Mouse (Mus musculus) myocyte (in vitro differentiated cells): Measurements from ENCODE around the gene Mdc1. TPM values are rescaled to one million over a fixed set of nuclear protein-coding genes. Genes with fewer than 3 reads are reported as not detected.

ENCODE experiments used
- H3K27me3 ChIP-seq: one replicate; pipeline ENCODE4 v1.6.1; 2011; ENCODE audit not compliant: control insufficient read depth, insufficient read depth, insufficient read length
- H3K36me3 ChIP-seq: one replicate; pipeline ENCODE4 v1.6.1; 2011; ENCODE audit not compliant: control insufficient read depth, insufficient read depth
- H3K4me2 ChIP-seq: one replicate; pipeline ENCODE4 v1.6.1; 2011; ENCODE audit warnings: low read depth, control low read depth
- H3K4me3 ChIP-seq: one replicate; pipeline ENCODE4 v1.5.1; 2011; ENCODE audit warnings: mild to moderate bottlenecking, control low read depth, moderate library complexity
- H3K79me2 ChIP-seq: one replicate; pipeline ENCODE4 v1.6.1; 2011; ENCODE audit not compliant: control insufficient read depth, insufficient read depth
- H3ac ChIP-seq: one replicate; pipeline ENCODE4 v1.6.1; 2011; ENCODE audit not compliant: control insufficient read depth, insufficient read length
- CEBPB ChIP-seq: IDR thresholded peaks from 2 replicates; pipeline ENCODE4 v1.6.1; 2011; ENCODE audit warnings: mild to moderate bottlenecking, moderate library complexity; ENCODE audit not compliant: poor library complexity, insufficient read depth, severe bottlenecking
- E2F4 ChIP-seq: IDR thresholded peaks from one replicate; pipeline ENCODE4 v1.6.1; 2011; ENCODE audit warnings: mild to moderate bottlenecking, control low read depth, moderate library complexity; ENCODE audit not compliant: insufficient read depth
- MAX ChIP-seq: IDR thresholded peaks from one replicate; pipeline ENCODE4 v1.6.1; 2011; ENCODE audit warnings: low read depth, mild to moderate bottlenecking, control low read depth
- MYOD1 ChIP-seq, 3 experiments: IDR thresholded peaks; one replicate each; pipeline ENCODE4 v1.6.1; 2011; ENCODE audit warnings: control low read depth in 2 of 3, low read depth in 2 of 3, mild to moderate bottlenecking in 2 of 3, moderate library complexity in 1 of 3; ENCODE audit not compliant: insufficient read length in 2 of 3, control insufficient read depth in 1 of 3
- MYOG ChIP-seq, 3 experiments: IDR thresholded peaks; one replicate each; pipeline ENCODE4 v1.6.1; 2011; ENCODE audit warnings: control low read depth in 2 of 3, low read depth in 2 of 3, mild to moderate bottlenecking in 2 of 3; ENCODE audit not compliant: insufficient read length in 2 of 3, control insufficient read depth in 1 of 3, insufficient read depth in 1 of 3
- POLR2A ChIP-seq: IDR thresholded peaks from one replicate; pipeline ENCODE4 v1.6.1; 2011; ENCODE audit warnings: low read depth, mild to moderate bottlenecking, control low read depth, moderate library complexity; ENCODE audit not compliant: insufficient read length
- POLR2AphosphoS2 ChIP-seq: IDR thresholded peaks from one replicate; pipeline ENCODE4 v1.6.1; 2011; ENCODE audit warnings: low read depth, control low read depth; ENCODE audit not compliant: insufficient read length
- REST ChIP-seq: IDR thresholded peaks from one replicate; pipeline ENCODE4 v1.6.1; 2011; ENCODE audit warnings: mild to moderate bottlenecking, control low read depth, moderate library complexity; ENCODE audit not compliant: insufficient read depth, insufficient read length
- SRF ChIP-seq: IDR thresholded peaks from one replicate; pipeline ENCODE4 v1.6.1; 2011; ENCODE audit warnings: low read depth; ENCODE audit not compliant: control insufficient read depth, insufficient read length
- TCF12 ChIP-seq: IDR thresholded peaks from one replicate; pipeline ENCODE4 v1.6.1; 2011; ENCODE audit warnings: mild to moderate bottlenecking, control low read depth; ENCODE audit not compliant: poor library complexity, insufficient read depth, severe bottlenecking
- TCF3 ChIP-seq: IDR thresholded peaks from one replicate; pipeline ENCODE4 v1.6.1; 2011; ENCODE audit warnings: low read depth, control low read depth; ENCODE audit not compliant: insufficient read length
- USF1 ChIP-seq: IDR thresholded peaks from one replicate; pipeline ENCODE4 v1.6.1; 2011; ENCODE audit warnings: low read depth, mild to moderate bottlenecking, control low read depth, moderate library complexity
- polyA plus RNA-seq: library from polyadenylated mRNA; unstranded; fragments of >200 nt; fragmentation: generic; extraction: Trizol; gene quantifications from one replicate; pipeline ENCODE4 v1.2.1, GENCODE M21; 2012; ENCODE audit warnings: missing spikeins

Mdc1 gene
- polyA plus RNA-seq, 1 experiment = 7.0 TPM

DNA sequence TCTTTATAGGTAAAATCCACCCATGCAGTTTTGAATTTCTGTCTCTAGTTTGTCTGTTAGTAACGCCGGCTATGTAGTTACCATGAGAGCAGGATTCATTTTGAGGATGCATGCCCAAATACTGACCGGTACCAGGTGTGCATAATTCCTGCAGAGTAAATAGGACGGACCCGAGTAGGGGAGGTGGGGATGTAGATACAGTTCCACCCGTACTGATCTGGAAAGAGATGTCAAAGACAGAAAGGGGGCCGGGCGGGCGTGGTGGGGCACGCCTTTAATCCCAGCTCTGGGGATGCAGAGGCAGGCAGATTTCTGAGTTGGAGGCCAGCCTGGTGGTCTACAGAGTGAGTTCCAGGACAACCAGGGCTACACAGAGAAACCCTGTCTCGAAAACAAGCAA, 691 bp downstream of the Mdc1 start:
- H3K79me2 ChIP-seq = peaks cover 28% of the 10 kb centered on the region
- no peak for TF ChIP-seq CEBPB
- no peak for TF ChIP-seq MAX
- no peak for TF ChIP-seq POLR2A
- no peak for TF ChIP-seq SRF
- no peak for TF ChIP-seq TCF12
- no peak for TF ChIP-seq REST
- no peak for TF ChIP-seq USF1
- no peak for TF ChIP-seq MYOD1 (IDR thresholded peaks at IDR 0.05; ENCODE audit: control insufficient read depth in 1 of 3, insufficient read length in 2 of 3, low read depth in 2 of 3)
- TF ChIP-seq POLR2AphosphoS2 = no peak
- no peak for TF ChIP-seq TCF3
- TF ChIP-seq E2F4 = no peak
- TF ChIP-seq MYOG (IDR thresholded peaks at IDR 0.05; ENCODE audit: control insufficient read depth in 1 of 3, insufficient read depth in 1 of 3, insufficient read length in 2 of 3, low read depth in 2 of 3) = no peak
- peak overlapping the region; percentile 86 for H3K4me2 ChIP-seq
- peaks cover 8% of the 10 kb centered on the region for H3K36me3 ChIP-seq
- H3ac ChIP-seq = no peak overlapping the region
- peak overlapping the region; percentile 64 for H3K4me3 ChIP-seq
- H3K27me3 ChIP-seq = no peaks in the 10 kb centered on the region

DNA sequence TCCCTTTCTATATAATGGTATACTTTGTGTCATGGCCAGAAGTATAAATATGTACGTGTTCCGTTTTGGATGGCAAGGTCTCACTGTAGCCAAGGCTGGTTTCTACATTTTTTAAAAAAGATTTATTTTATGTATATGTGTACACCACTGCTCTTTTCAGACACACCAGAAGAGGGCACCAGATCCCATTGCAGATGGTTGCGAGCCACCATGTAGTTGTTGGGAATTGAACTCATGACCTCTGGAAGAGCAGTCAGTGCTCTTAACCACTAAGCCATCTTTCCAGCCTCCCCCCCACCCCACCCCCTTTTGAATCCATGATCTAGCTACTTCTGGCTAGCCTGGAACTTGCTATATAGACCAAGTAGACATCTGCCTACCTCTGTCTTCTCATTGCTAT, 2.2 kb downstream of the Mdc1 start:
- TF ChIP-seq USF1 (no peak), TCF3 (no peak), MAX (no peak), POLR2AphosphoS2 (no peak), CEBPB (no peak), MYOG (IDR thresholded peaks at IDR 0.05; ENCODE audit: control insufficient read depth in 1 of 3, insufficient read depth in 1 of 3, insufficient read length in 2 of 3, low read depth in 2 of 3) (no peak), SRF (no peak), E2F4 (no peak), POLR2A (no peak), MYOD1 (IDR thresholded peaks at IDR 0.05; ENCODE audit: control insufficient read depth in 1 of 3, insufficient read length in 2 of 3, low read depth in 2 of 3) (no peak), TCF12 (no peak), REST (no peak)
- H3K79me2 ChIP-seq = peaks cover 18% of the 10 kb centered on the region
- no peak overlapping the region for H3K4me3 ChIP-seq
- H3K27me3 ChIP-seq = no peaks in the 10 kb centered on the region
- no peak overlapping the region for H3ac ChIP-seq
- peaks cover 10% of the 10 kb centered on the region for H3K36me3 ChIP-seq
- no peak overlapping the region for H3K4me2 ChIP-seq

DNA sequence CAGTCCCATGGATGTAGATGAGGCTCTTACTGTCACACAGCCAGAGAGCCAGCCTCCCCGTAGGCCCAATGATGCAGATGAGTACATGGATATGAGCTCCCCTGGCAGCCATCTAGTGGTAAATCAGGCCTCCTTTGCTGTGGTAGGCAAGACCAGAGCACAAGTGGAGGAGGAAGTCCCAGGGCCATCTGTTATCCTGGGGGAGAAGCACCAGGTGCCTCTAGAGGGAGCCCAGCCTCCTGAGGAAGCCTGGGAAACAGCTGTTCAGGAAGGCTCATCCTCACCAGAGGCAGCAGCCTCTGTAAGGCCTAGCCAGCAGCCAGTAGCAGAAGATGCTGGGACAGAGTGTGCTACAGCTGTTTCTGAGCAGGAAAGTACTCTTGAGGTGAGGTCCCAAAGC, 6.8 kb downstream of the Mdc1 start:
- no peak overlapping the region for H3K4me3 ChIP-seq
- H3K36me3 ChIP-seq = peaks cover 26% of the 10 kb centered on the region
- TF ChIP-seq MYOD1 (IDR thresholded peaks at IDR 0.05; ENCODE audit: control insufficient read depth in 1 of 3, insufficient read length in 2 of 3, low read depth in 2 of 3) (peak in 2 of 3 experiments; percentile 57 to 64), POLR2AphosphoS2 (no peak), TCF12 (no peak), CEBPB (no peak), MYOG (IDR thresholded peaks at IDR 0.05; ENCODE audit: control insufficient read depth in 1 of 3, insufficient read depth in 1 of 3, insufficient read length in 2 of 3, low read depth in 2 of 3) (peak; percentile 48 to 69 (median 56))
- H3K27me3 ChIP-seq = no peaks in the 10 kb centered on the region
- H3K4me2 ChIP-seq = no peak overlapping the region
- H3ac ChIP-seq = no peak overlapping the region
- H3K79me2 ChIP-seq = peaks cover 2% of the 10 kb centered on the region

DNA sequence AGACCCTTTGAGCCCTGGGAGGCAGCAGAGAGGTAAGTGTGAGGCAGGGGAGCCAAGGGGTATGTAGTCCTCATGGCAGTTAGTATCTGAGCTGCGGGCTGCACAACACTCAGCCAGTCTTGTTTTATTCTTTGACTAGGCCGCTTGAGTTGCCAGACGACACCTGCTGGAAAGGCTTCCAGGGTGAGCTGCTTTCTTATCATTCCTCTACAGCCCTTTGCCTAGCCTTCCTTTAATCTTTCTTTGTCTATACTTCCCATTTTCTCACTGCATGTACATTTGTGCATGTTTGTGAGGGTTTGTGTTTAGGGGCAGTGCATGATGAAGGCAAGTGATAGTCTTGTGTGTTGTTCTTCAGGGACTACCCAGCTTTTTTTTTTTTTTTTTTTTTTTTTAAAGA, 9.7 kb downstream of the Mdc1 start:
- no peak overlapping the region for H3K4me2 ChIP-seq
- H3K27me3 ChIP-seq = no peaks in the 10 kb centered on the region
- H3K79me2 ChIP-seq = no peaks in the 10 kb centered on the region
- H3K4me3 ChIP-seq = no peak overlapping the region
- no peak for TF ChIP-seq REST
- TF ChIP-seq SRF = no peak
- no peak for TF ChIP-seq MAX
- no peak for TF ChIP-seq USF1
- no peak for TF ChIP-seq MYOD1 (IDR thresholded peaks at IDR 0.05; ENCODE audit: control insufficient read depth in 1 of 3, insufficient read length in 2 of 3, low read depth in 2 of 3)
- no peak for TF ChIP-seq MYOG (IDR thresholded peaks at IDR 0.05; ENCODE audit: control insufficient read depth in 1 of 3, insufficient read depth in 1 of 3, insufficient read length in 2 of 3, low read depth in 2 of 3)
- no peak for TF ChIP-seq POLR2AphosphoS2
- TF ChIP-seq TCF3 = no peak
- no peak for TF ChIP-seq TCF12
- no peak for TF ChIP-seq CEBPB
- no peak for TF ChIP-seq E2F4
- no peak for TF ChIP-seq POLR2A
- H3K36me3 ChIP-seq = peaks cover 17% of the 10 kb centered on the region
- no peak overlapping the region for H3ac ChIP-seq

DNA sequence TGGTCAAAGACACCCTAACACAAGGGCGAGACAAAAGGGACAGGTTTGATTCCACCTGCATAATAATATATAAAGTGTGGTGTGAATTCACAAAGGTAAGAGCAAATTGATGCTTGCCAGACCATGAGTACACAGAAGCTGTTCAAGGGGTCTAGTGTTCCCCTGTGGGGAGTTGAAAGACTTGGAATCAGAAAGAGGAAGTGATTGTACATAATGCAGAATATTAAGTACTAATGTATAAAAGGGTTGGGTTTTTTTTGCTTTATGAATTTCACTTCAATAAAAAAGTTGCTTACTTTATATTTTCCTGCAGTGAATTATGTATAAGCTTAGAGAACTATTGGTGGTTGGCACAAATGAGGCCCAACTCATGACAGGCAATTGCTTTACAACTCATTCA, 18.1 kb downstream of the Mdc1 start:
- Histone ChIP-seq H3K27me3 (no peaks in the 10 kb centered on the region), H3K4me2 (no peak overlapping the region), H3K4me3 (no peak overlapping the region), H3ac (no peak overlapping the region), H3K36me3 (no peaks in the 10 kb centered on the region), H3K79me2 (no peaks in the 10 kb centered on the region)
- TF ChIP-seq POLR2A (no peak), MYOD1 (IDR thresholded peaks at IDR 0.05; ENCODE audit: control insufficient read depth in 1 of 3, insufficient read length in 2 of 3, low read depth in 2 of 3) (no peak), MYOG (IDR thresholded peaks at IDR 0.05; ENCODE audit: control insufficient read depth in 1 of 3, insufficient read depth in 1 of 3, insufficient read length in 2 of 3, low read depth in 2 of 3) (no peak), CEBPB (no peak), REST (no peak), USF1 (no peak), MAX (no peak), POLR2AphosphoS2 (no peak), TCF12 (no peak), TCF3 (no peak), E2F4 (no peak)
